In genomic region chr11:59293616-59294015, GRCm38 (mm10) we compare ENCODE assay signal across 8 mouse cellular contexts. TPM values are rescaled to one million over a fixed set of nuclear protein-coding genes. Genes with fewer than 3 reads are reported as not detected.
DNase-seq lines count a peak whose midpoint lies in the region; ATAC-seq lines count a peak whose summit lies in the region.

No protein-coding gene starts in this region.

- DNase-seq in frontal cortex, postnatal 10 days (ENCODE audit: low spot score in 2 of 2), result no peak
- DNase-seq in ovary, postnatal 36 days (ENCODE audit: low spot score), result peak; percentile 72
- DNase-seq in ovary, postnatal 10 days (ENCODE audit: low spot score), result no peak
- peak; percentile 58 for DNase-seq in c-Kit-positive CD71-positive TER-119-negative erythroid progenitor cells, embryonic 14.5 days (ENCODE audit: low read depth)
- peak; percentile 71 for DNase-seq in kidney, postnatal 10 days
- DNase-seq in natural killer cell, adult 2 months (ENCODE audit: low spot score in 2 of 2), result peak; percentile 38 to 39
- DNase-seq in layer of hippocampus, postnatal 36 days, result no peak

- ATAC-seq in frontal cortex, adult (ENCODE audit: low TSS enrichment), result peak; percentile 66

RNA-seq across cellular contexts. Expression of gene Wnt3a, which starts 3.1 kb away (rescaled TPM):
- total RNA-seq in layer of hippocampus, postnatal 36 days (2021), result not detected

RNA-seq across cellular contexts. Expression of gene Wnt9a, which starts 13.1 kb away (rescaled TPM):
- 1 to 10 TPM; 3.1 to 3.6 TPM for total RNA-seq in layer of hippocampus, postnatal 36 days (2021)

Comparison
In these comparisons a context has a peak if more than half of its experiments do, and no peak if none do; other contexts are left out.
1. DNase-seq: peak in ovary, postnatal 36 days (single experiment), c-Kit-positive CD71-positive TER-119-negative erythroid progenitor cells, embryonic 14.5 days (single experiment), kidney, postnatal 10 days (single experiment) and natural killer cell, adult 2 months (2 of 2); none in frontal cortex, postnatal 10 days (0 of 2), ovary, postnatal 10 days (single experiment) and layer of hippocampus, postnatal 36 days (0 of 2).